Mouse (Mus musculus): Measurements from ENCODE around the gene Atxn7l2.

GRCm38 (mm10) chr3:108164091-108164490, 46.6 kb downstream of the Atxn7l2 start:
- TF ChIP-seq CTCF (IDR thresholded peaks at IDR 0.05; ENCODE audit: low read depth, low read length), result no peak
- no peak for TF ChIP-seq POLR2A (IDR thresholded peaks at IDR 0.05; ENCODE audit: extremely low read depth, insufficient read depth, low read length)
